Mouse (Mus musculus) CD4-positive, CD25-positive, alpha-beta regulatory T cell, adult 4 months (primary cell): ENCODE results near the gene Lmx1b. TPM values are rescaled to one million over a fixed set of nuclear protein-coding genes. Genes with fewer than 3 reads are reported as not detected.

Source experiments
- ATAC-seq: one replicate; pipeline ENCODE4 v1.8.0; 2017
- polyA plus RNA-seq, 2 experiments: library from polyadenylated mRNA; unstranded; fragments of 100-300 nt; shearing (Covaris generic); gene quantifications; one replicate each; pipeline ENCODE4 v1.2.1; 2017

The Lmx1b gene
- polyA plus RNA-seq, 2 experiments from 2014 or later = not detected

- ATAC-seq = no peak
Measured at GRCm38 (mm10) chr2:33643721-33644713, 3.7 kb upstream of the Lmx1b start.

DNA sequence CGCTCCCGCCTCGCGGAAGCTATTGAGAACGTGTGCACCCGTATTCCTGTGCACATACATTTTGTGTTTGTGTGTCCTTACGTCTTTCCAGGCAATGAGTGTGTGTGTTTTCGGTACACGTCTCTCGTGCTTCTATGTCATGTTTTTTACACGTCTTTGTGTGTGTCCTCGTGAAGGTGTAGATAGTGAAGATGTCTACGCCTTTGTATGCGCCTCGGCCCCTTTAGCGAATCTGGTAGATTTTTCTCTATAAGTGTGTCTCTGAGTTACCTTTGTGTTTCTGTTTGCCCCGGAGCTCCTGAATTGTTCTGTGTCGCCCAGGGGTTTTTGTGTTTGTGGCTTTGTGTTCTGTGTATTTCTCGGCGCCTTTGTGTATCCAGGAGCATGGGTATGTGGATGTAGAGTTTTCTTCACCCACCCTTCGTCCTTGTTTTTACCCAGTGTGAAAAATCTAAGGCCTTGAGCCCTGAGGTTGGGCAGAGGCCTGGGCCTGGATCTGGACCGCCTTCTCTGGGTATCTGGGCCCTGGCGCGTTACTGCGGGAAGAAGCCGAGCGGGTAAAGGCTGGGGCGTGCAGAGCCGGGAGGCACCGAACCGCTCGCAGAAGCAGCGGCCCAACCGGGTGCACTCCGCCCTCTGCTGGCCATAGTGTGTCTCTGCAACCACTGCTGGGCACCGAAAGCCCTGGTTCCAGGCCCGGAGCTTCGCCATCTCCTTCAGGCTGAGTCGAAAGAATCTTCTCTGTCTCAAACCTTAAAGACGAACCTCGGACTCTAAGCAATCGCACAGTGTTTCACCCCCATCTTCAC lies 2.5 kb upstream of the Lmx1b start:
- no peak for ATAC-seq

DNA sequence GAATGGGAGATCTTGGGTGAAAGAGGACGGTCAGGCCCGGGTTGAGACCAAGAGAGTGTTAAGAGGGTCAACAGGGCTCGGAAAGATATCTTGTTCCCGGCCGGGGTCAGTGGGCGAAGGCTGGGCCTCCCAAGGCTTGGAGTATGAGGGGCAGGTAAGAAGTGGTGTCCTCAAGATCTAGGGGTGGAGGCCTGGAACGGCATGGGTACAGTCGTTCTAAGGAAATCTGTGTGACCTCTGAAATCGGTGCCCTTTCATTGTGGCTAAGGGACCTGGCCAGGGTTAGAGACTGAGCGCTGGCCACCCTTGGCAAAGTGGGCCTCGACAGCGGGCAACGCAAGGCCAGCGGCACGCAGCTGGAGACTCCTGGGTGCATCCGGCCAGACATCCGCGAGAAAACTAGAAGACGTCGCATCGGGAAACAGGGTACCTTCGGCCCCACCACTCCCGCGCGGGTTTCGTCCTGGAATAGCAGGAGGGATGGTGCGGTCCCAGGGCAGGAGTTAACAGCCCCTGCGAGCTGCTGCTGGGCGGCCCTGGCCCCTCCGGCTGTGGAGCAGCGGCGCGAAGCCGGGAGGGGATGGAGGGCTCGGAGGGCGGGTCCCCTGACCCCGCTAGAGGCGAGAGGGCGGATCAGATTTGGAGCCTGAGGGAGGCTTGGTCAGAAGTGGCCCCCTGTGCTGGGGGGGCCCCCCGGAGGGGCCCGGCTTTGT lies 1.7 kb upstream of the Lmx1b start:
- no peak for ATAC-seq

DNA sequence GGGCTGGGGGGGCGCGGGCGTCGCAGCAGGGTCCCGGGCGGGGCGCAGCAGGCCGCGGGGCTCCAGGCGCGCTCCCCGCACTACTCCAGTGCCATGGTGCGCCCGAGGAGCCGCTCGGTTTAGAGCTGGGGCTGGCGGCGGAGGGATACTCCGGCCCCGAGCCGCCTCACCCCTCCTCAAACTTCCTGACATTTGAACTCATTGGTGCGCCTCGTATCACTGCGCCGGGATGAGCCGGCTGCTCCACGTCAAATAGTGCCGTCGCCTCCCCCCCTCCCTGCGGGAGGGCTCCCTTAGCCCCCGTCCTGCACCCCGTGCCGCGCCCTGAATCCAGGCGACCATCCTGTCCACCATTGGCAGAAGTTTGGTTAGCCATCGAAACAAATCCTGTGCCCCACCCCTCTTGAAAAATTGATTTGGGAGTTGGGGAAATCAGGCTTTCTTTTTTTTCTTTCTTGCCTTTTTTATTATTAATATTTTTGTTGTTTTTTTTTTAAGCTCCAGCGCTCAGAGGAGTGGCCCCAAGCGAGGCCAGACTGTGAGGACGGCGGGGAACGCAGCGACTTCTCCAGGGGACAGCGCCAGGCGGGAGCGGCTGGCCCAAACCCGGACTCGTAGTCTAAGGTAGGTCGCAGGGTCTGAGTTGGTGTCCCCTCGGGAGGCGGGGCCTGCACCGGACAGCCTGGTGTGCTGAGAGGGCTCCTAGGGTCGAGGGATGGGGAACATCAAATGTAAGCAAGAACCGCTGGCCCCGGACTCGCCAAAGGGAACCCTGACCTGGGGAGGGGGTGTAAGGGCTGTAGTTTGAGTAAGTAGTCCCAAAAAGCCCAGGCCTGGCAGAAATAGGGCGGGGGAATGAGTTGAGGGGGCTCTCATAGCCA lies 907 bp upstream of the Lmx1b start:
- no peak for ATAC-seq

DNA sequence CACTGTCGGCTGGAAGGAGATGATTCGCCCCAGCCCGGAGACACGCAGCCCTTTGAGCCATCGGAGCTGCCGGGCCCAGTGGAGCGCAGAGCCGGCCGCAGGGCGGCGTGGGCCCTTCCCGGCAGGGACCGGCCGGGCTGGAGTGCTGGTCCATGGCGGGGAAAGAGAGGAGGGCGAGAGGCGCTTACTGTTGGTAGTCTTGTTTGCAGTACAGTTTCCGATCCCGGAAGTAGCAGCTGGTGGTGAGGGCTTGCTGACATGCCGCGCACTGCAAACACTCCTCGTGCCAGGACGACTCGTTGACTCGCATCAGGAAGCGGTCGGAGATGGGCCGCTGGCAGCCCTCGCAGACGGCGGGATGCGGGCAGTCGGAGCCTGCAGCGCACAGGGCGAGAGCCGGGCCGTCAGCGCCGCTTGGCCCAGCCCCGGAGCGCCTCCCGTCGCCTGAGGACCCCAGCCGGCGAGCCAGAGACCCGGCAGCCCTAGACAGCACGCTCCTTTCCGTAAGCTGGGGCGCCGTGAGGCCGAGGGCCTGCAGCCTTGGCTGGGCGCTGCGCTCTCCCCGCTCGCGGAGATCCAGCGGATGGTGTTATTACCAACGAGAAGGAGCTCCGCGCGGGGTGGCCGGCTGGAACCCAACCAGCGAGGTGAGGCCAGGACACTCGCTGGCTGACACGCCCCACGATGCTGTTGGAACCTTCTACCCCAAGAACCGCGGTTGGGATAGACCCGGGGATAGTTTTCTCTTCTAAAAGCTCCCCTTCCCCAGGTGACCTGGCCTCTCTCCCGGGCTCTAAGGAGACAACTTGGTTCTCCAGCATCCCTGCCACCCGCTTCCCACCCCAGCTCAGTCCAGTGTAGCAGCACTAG lies 775 bp downstream of the Lmx1b start:
- ATAC-seq = no peak

GRCm38 (mm10) chr2:33638141-33638733 lies 2.1 kb downstream of the Lmx1b start:
- ATAC-seq = no peak

- no peak for ATAC-seq
Measured at GRCm38 (mm10) chr2:33637288-33637687, 3.0 kb downstream of the Lmx1b start.

- no peak for ATAC-seq
Measured at GRCm38 (mm10) chr2:33636628-33637188, 3.6 kb downstream of the Lmx1b start.

GRCm38 (mm10) chr2:33636117-33636521 lies 4.2 kb downstream of the Lmx1b start:
- no peak for ATAC-seq

GRCm38 (mm10) chr2:33635323-33636116 lies 4.8 kb downstream of the Lmx1b start:
- ATAC-seq = no peak

GRCm38 (mm10) chr2:33634481-33635090 lies 5.7 kb downstream of the Lmx1b start:
- no peak for ATAC-seq

GRCm38 (mm10) chr2:33633955-33634354 lies 6.4 kb downstream of the Lmx1b start:
- ATAC-seq = no peak

DNA sequence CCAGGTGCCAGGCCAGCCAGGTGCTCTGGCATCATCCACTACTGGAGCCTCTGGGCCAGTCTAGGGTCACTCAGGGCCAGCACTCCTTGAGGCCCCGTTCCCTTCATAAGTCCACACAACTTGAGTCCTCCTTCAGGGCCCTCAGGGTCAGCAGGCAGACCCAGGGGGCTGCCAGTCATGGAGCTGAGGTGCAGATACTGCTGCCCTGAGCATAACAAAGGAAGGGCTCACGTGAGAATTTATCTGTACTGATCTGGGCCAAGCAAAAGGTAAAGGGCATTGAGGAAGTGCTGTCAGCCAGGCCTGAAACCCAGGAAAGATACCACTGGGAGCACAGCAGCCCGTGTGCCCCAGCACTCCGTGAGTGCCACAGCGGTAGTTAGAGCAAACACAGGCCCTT lies 7.1 kb downstream of the Lmx1b start:
- ATAC-seq = no peak

DNA sequence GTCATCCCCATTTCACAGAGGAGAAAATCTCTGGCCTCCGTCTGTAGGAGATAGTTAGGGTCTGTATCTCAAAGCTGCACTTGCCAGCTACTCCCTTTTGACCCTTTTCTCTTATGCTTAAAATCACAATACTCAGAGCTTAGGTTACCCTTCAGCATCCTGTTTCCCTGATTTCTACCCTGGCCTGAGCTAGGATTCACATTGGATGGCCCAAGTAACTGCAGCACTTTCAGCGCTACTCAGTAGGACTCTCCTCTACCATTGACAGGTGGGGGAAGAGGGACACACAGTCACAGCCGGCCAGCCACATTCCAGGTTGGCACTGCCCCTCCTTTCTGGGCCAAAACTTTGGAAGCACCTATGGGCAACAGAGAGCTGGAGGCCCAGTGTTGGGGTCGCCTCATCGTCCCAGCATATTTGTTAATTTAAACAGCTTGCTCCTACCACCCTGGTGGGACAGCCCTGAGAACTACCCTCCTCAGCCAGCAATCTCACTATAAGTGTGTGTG lies 7.7 kb downstream of the Lmx1b start:
- no peak for ATAC-seq

DNA sequence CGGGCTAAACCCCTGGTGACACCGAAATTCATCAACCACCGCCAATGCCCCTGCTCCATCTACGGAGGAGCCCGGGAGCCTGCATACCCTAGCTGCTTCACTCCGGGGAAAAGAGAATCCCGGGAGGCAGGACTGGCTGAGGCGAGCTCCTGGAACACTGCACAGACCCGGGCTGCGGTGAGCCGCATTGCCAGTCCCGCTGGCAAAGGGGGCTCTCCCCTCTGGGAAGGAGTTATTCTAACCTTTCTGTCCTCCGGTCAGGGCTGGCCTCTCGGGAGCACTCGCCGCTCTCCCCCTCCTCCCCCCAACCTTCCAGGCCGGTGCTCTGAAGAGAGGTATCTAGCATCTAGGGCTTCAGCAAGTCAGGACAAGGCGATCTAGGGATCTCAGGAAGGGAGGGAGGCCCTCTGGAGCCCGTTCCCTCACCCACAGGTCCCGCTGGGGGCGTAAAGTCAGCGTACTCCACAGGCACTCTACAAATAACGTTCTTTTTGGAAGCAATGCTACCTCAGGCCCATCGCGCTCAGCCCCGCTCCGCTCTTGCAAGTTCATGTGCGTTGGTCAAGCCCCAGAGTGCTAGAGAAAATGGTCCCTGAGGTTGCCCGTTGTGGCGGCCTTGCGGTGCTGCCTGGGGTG lies 8.5 kb downstream of the Lmx1b start:
- no peak for ATAC-seq

DNA sequence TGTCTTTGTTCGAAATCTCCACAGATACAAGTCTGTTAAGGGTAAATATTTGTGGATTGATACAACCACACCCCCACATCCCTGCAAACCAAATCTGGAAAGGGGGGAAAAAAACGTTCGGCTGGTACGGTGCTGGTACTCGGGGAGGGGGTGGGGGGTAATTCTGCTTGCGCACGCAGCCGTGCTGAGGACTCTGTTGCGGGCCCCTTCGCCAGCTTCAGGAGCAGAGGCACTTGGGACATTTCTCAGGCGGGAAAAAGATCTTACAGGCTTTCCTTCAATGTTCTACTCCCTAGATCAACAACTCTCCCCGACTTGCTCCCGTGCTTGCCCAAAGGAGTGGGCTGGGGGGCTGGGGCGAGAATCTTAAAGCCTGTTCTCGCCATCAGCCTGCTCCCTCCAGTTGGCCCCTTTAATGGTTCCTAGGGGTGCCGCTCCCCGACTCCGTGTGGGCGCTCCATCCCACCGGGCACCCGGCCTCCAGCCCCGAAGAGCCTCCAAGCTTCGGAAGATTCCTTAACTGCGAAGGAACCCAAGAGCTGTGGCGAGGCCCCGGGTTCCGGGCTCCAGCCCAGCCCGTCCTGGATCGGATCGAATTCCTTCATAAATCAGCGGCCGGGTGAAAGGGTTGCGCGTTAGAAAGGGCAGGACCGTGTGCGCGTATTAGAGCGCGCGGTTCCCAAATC lies 9.1 kb downstream of the Lmx1b start:
- ATAC-seq = no peak
